ENCODE assay signal across 23 mouse cellular contexts in the genomic region with DNA sequence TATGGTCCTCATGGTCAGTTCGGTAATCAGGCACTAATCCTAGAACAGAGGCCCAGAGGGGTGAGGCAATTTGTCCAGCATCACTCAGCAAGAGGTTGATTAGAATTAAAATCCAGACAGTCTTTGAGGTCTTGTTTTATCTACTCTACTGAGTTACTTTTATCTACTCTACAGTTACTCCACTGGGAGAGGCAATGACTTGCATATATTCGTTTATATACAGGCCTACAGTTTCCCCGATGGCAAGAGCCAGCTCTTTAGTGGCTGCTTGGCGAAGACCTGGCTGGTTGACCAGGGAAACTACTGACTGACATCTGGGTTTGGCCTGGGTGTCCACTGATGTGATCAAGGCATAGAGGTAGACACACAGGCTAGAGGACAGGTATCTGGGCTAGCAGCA.
"Had no signal": no experiment of that assay in that cellular context is flagged by ENCODE, and none has a peak within 500 bp of the region (broad histone marks: within the 10 kb centered on the region; RNA-seq: fewer than 3 reads in every experiment).

No protein-coding gene starts in this region.

- H3K4me3 ChIP-seq: heart, embryonic 10.5 days; heart, embryonic 12.5 days; hindbrain, embryonic 10.5 days; hindbrain, embryonic 12.5 days; intestine, embryonic 15.5 days; left cerebral cortex, adult 2 months; limb, embryonic 13.5 days; limb, embryonic 15.5 days; liver, embryonic 12.5 days had no signal

- DNase-seq: gastrocnemius, postnatal 14 days; heart, adult 18-20 months; heart, postnatal 10 days; heart, postnatal 4 days; kidney, adult 18-20 months; kidney, adult 8-10 months; kidney, postnatal 10 days; kidney, postnatal 25 days; kidney, postnatal 4 days had no signal

- ATAC-seq: hindbrain, embryonic 16.5 days; inflammation-experienced regulatory T-cells, adult 6 months; intestine, embryonic 15.5 days; intestine, postnatal 0 days; liver, embryonic 12.5 days had no signal

- H3K27ac ChIP-seq: heart, embryonic 10.5 days; hindbrain, embryonic 14.5 days; intestine, embryonic 15.5 days; left cerebral cortex, adult 2 months; limb, embryonic 15.5 days; liver, embryonic 12.5 days; liver, embryonic 14.5 days had no signal
